Mouse (Mus musculus) heart, adult 2 months (tissue): ENCODE results near the gene Hist1h4b.

Experiments used
- CTCF ChIP-seq: fragments of 200-600 bp; IDR thresholded peaks from 2 replicates; pipeline ENCODE4 v1.8.1; 2022; ENCODE audit warnings: antibody characterized with exemption, mild to moderate bottlenecking, moderate library complexity
- EP300 ChIP-seq: fragments of 200-500 bp; IDR thresholded peaks from 2 replicates; pipeline ENCODE4 v1.6.1; 2011; ENCODE audit warnings: low read depth, low read length, control low read depth; ENCODE audit not compliant: insufficient read depth

GRCm38 (mm10) chr13:23742007-23742406 is 14.8 kb upstream of the Hist1h4b start:
- TF ChIP-seq CTCF (no peak), EP300 (no peak)
